Mouse (Mus musculus) midbrain, embryonic 11.5 days (tissue): ENCODE results near the gene Pla2g16. TPM values are rescaled to one million over a fixed set of nuclear protein-coding genes. Genes with fewer than 3 reads are reported as not detected.
A peak's percentile ranks its signal among the peaks of the same experiment; 100 is the strongest.

Source experiments
- ATAC-seq: fragments of 200-750 bp; cut with Nextera tagmentation; 2 replicates; pipeline ENCODE4 v1.8.0; 2017; ENCODE audit warnings: moderate TSS enrichment, moderate library complexity; ENCODE audit not compliant: low FRiP score
- DNase-seq: peaks from one replicate; pipeline ENCODE4 v3.0.0; 2015; ENCODE audit warnings: low spot score; ENCODE audit errors: missing footprints
- H3K27ac ChIP-seq: fragments of 300-500 bp; sonication (generic); 2 replicates; pipeline ENCODE4 v1.5.1; 2014; ENCODE audit warnings: low read depth, low read length
- H3K27me3 ChIP-seq: fragments of 300-500 bp; sonication (generic); 2 replicates; pipeline ENCODE4 v1.6.1; 2014; ENCODE audit warnings: mild to moderate bottlenecking, low read length, moderate library complexity, mixed read lengths; ENCODE audit not compliant: control insufficient read depth, insufficient read depth
- H3K36me3 ChIP-seq: fragments of 300-500 bp; sonication (generic); 2 replicates; pipeline ENCODE4 v1.6.1; 2014; ENCODE audit warnings: mild to moderate bottlenecking, low read length, moderate library complexity, mixed read lengths; ENCODE audit not compliant: control insufficient read depth, insufficient read depth
- H3K4me1 ChIP-seq: fragments of 300-500 bp; sonication (generic); 2 replicates; pipeline ENCODE4 v1.6.1; 2014; ENCODE audit warnings: low read length; ENCODE audit not compliant: control insufficient read depth, insufficient read depth
- H3K4me2 ChIP-seq: fragments of 300-500 bp; sonication (generic); 2 replicates; pipeline ENCODE4 v1.6.1; 2014; ENCODE audit warnings: mild to moderate bottlenecking, moderate library complexity
- H3K4me3 ChIP-seq: fragments of 300-500 bp; sonication (generic); 2 replicates; pipeline ENCODE4 v1.5.1; 2014; ENCODE audit warnings: low read depth, low read length
- H3K9ac ChIP-seq: fragments of 300-500 bp; sonication (generic); 2 replicates; pipeline ENCODE4 v1.6.1; 2014; ENCODE audit warnings: low read length
- H3K9me3 ChIP-seq: fragments of 300-500 bp; sonication (generic); 2 replicates; pipeline ENCODE4 v1.6.1; 2016; ENCODE audit warnings: low read length; ENCODE audit not compliant: control insufficient read depth
- WGBS: fragments of 180-500 bp; shearing (Covaris S2); extraction: QIAGEN DNeasy Blood & Tissue Kit; methylation state at CpG from one replicate; pipeline ENCODE4 v1.1.7; 2014; 5-methylcytosine and 5-hydroxymethylcytosine counted together
- polyA plus RNA-seq: library from polyadenylated mRNA; unstranded; fragments of >200 nt; fragmentation: Nextera tagmentation; extraction: Ambion mirVana; gene quantifications from 2 replicates; pipeline ENCODE4 v1.2.1, GENCODE M21; 2014

Gene Pla2g16
- polyA plus RNA-seq, 1 experiment from 2014 or later: 2.3 TPM

GRCm38 (mm10) chr19:7558675-7559074, 1.4 kb downstream of the Pla2g16 start:
- no peak for ATAC-seq
- H3K27ac ChIP-seq: no peak overlapping the region
- DNase-seq: peak; percentile 66

GRCm38 (mm10) chr19:7559986-7560385, 2.7 kb downstream of the Pla2g16 start:
- WGBS: 84% methylated on average over 4 of the region's 4 CpGs
- H3K36me3 ChIP-seq: no peaks in the 10 kb centered on the region
- peaks cover 6% of the 10 kb centered on the region for H3K4me1 ChIP-seq
- H3K27ac ChIP-seq: no peak overlapping the region
- H3K9me3 ChIP-seq: no peaks in the 10 kb centered on the region
- no peak for DNase-seq
- H3K4me3 ChIP-seq: no peak overlapping the region
- H3K4me2 ChIP-seq: no peak overlapping the region
- H3K27me3 ChIP-seq: peaks cover 8% of the 10 kb centered on the region; the same call in 1 of the 2 replicates
- ATAC-seq: no peak
- H3K9ac ChIP-seq: no peak overlapping the region

More at GRCm38 (mm10) chr19:7558675-7559074, 1.4 kb downstream of the Pla2g16 start:
- no peak overlapping the region for H3K9ac ChIP-seq
- peaks cover 6% of the 10 kb centered on the region for H3K4me1 ChIP-seq
- H3K27me3 ChIP-seq: peaks cover 8% of the 10 kb centered on the region; the same call in 1 of the 2 replicates
- H3K9me3 ChIP-seq: no peaks in the 10 kb centered on the region
- H3K4me2 ChIP-seq: no peak overlapping the region
- H3K36me3 ChIP-seq: no peaks in the 10 kb centered on the region
- whole genome bisulfite sequencing: 80% methylated on average over 4 of the region's 4 CpGs
- H3K4me3 ChIP-seq: no peak overlapping the region

GRCm38 (mm10) chr19:7561456-7561855, 4.2 kb downstream of the Pla2g16 start:
- DNase-seq (no peak), ATAC-seq (no peak)
- Histone ChIP-seq H3K9me3 (no peaks in the 10 kb centered on the region), H3K4me2 (no peak overlapping the region), H3K27ac (no peak overlapping the region), H3K9ac (no peak overlapping the region), H3K36me3 (no peaks in the 10 kb centered on the region), H3K27me3 (peaks cover 8% of the 10 kb centered on the region; the same call in 1 of the 2 replicates), H3K4me3 (no peak overlapping the region), H3K4me1 (peaks cover 6% of the 10 kb centered on the region)
- WGBS: 74% methylated on average over 3 of the region's 3 CpGs

GRCm38 (mm10) chr19:7562601-7563129, 5.4 kb downstream of the Pla2g16 start:
- DNase-seq (peak; percentile 60), ATAC-seq (no peak)
- Histone ChIP-seq H3K9ac (no peak overlapping the region), H3K27me3 (peaks cover 8% of the 10 kb centered on the region; the same call in 1 of the 2 replicates), H3K36me3 (no peaks in the 10 kb centered on the region), H3K4me3 (no peak overlapping the region), H3K4me1 (peaks cover 3% of the 10 kb centered on the region), H3K27ac (no peak overlapping the region), H3K9me3 (no peaks in the 10 kb centered on the region), H3K4me2 (no peak overlapping the region)
- WGBS: 83% methylated on average over 10 of the region's 10 CpGs

- no peaks in the 10 kb centered on the region for H3K27me3 ChIP-seq
- no peak for ATAC-seq
- no peak overlapping the region for H3K9ac ChIP-seq
- no peaks in the 10 kb centered on the region for H3K36me3 ChIP-seq
- WGBS: 89% methylated on average over 2 of the region's 2 CpGs
- no peaks in the 10 kb centered on the region for H3K9me3 ChIP-seq
- H3K4me3 ChIP-seq: no peak overlapping the region
- no peak for DNase-seq
- no peaks in the 10 kb centered on the region for H3K4me1 ChIP-seq
- H3K4me2 ChIP-seq: no peak overlapping the region
- no peak overlapping the region for H3K27ac ChIP-seq
These were observed 6.4 kb downstream of the Pla2g16 start for GRCm38 (mm10) chr19:7563676-7564075.

- no peak overlapping the region for H3K27ac ChIP-seq
- H3K4me2 ChIP-seq: no peak overlapping the region
- H3K4me1 ChIP-seq: no peaks in the 10 kb centered on the region
- DNase-seq (no peak), ATAC-seq (no peak)
- H3K9ac ChIP-seq: no peak overlapping the region
- H3K4me3 ChIP-seq: no peak overlapping the region
- H3K36me3 ChIP-seq: no peaks in the 10 kb centered on the region
- H3K9me3 ChIP-seq: no peaks in the 10 kb centered on the region
- no peaks in the 10 kb centered on the region for H3K27me3 ChIP-seq
- WGBS: 86% methylated on average over 1 of the region's 1 CpGs
These were observed 7.2 kb downstream of the Pla2g16 start for GRCm38 (mm10) chr19:7564457-7564856.

GRCm38 (mm10) chr19:7566826-7567225, 9.6 kb downstream of the Pla2g16 start:
- Histone ChIP-seq H3K4me3 (no peak overlapping the region), H3K4me1 (no peaks in the 10 kb centered on the region), H3K9me3 (no peaks in the 10 kb centered on the region), H3K9ac (no peak overlapping the region), H3K27me3 (no peaks in the 10 kb centered on the region), H3K4me2 (no peak overlapping the region), H3K36me3 (no peaks in the 10 kb centered on the region), H3K27ac (no peak overlapping the region)
- no peak for DNase-seq
- ATAC-seq: no peak
- 67% methylated on average over 3 of the region's 3 CpGs for WGBS

GRCm38 (mm10) chr19:7568364-7568763, 11.1 kb downstream of the Pla2g16 start:
- no peaks in the 10 kb centered on the region for H3K27me3 ChIP-seq
- 50% methylated on average over 3 of the region's 3 CpGs for WGBS
- H3K36me3 ChIP-seq: no peaks in the 10 kb centered on the region
- no peak overlapping the region for H3K4me2 ChIP-seq
- H3K9me3 ChIP-seq: no peaks in the 10 kb centered on the region
- H3K4me3 ChIP-seq: no peak overlapping the region
- DNase-seq (peak; percentile 54), ATAC-seq (no peak)
- no peak overlapping the region for H3K9ac ChIP-seq
- H3K27ac ChIP-seq: no peak overlapping the region
- H3K4me1 ChIP-seq: no peaks in the 10 kb centered on the region

- Histone ChIP-seq H3K4me3 (no peak overlapping the region), H3K9me3 (no peaks in the 10 kb centered on the region), H3K9ac (no peak overlapping the region), H3K4me1 (no peaks in the 10 kb centered on the region), H3K4me2 (no peak overlapping the region), H3K36me3 (no peaks in the 10 kb centered on the region), H3K27ac (no peak overlapping the region), H3K27me3 (no peaks in the 10 kb centered on the region)
- WGBS: 90% methylated on average over 5 of the region's 5 CpGs
- no peak for ATAC-seq
- DNase-seq: no peak
These were observed 12.4 kb downstream of the Pla2g16 start for GRCm38 (mm10) chr19:7569650-7570049.
